Mouse (Mus musculus): ENCODE data around the gene Fosb.

- no peak for TF ChIP-seq CTCF (IDR thresholded peaks at IDR 0.05; ENCODE audit: borderline replicate concordance, control insufficient read depth, extremely low read depth, insufficient read depth, low read length, poor library complexity)
- no peak for TF ChIP-seq POLR2A (IDR thresholded peaks at IDR 0.05; ENCODE audit: control insufficient read depth, extremely low read depth, insufficient read depth, low read length, poor library complexity)
Observed at GRCm38 (mm10) chr7:19268993-19269681, 40.7 kb downstream of the Fosb start.
